In the genomic region with DNA sequence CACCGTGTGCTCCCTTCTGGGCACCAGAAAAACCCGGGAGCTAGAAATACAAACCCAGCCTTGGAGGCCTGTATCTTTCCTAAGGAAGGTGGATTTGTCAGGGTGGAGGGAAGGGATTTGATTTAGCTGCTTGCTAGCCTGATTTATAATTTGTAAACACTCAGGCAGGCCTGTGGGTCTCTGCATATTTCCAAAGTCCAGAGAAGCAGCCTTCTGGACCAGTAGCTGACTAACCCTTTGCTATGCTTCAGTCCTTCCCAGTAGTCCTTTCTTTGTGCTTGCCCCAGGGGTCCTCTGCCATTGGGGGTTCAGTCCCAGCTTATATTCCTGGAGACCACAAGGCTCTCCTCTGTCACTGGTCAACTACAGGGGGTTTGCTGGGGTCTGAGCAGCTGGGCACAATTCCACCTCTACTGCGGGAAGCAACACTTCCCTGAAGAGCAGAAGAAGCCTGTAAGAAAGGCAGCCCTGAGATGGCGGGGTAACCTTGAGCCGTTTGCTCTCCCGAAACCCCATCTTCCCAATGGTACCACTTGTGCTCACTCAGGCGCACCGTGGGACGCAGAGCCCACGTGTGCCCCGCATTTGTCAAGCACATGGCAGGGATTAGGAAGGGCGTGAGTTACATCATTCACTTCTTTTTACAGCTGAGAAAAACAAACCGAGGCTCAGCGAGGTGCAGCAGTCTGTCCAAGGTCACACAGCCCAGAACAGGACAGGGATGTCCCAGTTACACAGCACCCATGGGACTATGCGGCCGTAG, we compare ENCODE assay signal across 9 mouse cellular contexts.
DNase-seq lines count a peak whose midpoint lies in the region; ATAC-seq and TF ChIP-seq lines count a peak whose summit lies in the region.
"Had no signal": no experiment of that assay in that cellular context is flagged by ENCODE, and none has a peak within 500 bp of the region (broad histone marks: within the 10 kb centered on the region; RNA-seq: fewer than 3 reads in every experiment).

No protein-coding gene starts in this region.

- no peaks in the 10 kb centered on the region for H3K36me3 ChIP-seq in ES-Bruce4 (ENCODE audit: control insufficient read depth, insufficient read depth, low read length, poor library complexity, severe bottlenecking)
- no peaks in the 10 kb centered on the region for H3K36me3 ChIP-seq in forebrain, embryonic 13.5 days (ENCODE audit: poor library complexity, severe bottlenecking)
- H3K36me3 ChIP-seq in midbrain, postnatal 0 days (ENCODE audit: insufficient read depth, low read length): no peaks in the 10 kb centered on the region
- H3K36me3 ChIP-seq: G1E had no signal

- H3K9me3 ChIP-seq in ES-Bruce4 (replicated peaks; ENCODE audit: control insufficient read depth, insufficient read depth, low read length, poor library complexity, severe bottlenecking): no peaks in the 10 kb centered on the region
- H3K9me3 ChIP-seq in forebrain, embryonic 13.5 days (replicated peaks): no peaks in the 10 kb centered on the region
- H3K9me3 ChIP-seq in midbrain, postnatal 0 days (ENCODE audit: low read length): no peaks in the 10 kb centered on the region
- H3K9me3 ChIP-seq: G1E had no signal

- peak; percentile 14; the same call in 1 of the 2 replicates for ATAC-seq in frontal cortex, adult (ENCODE audit: low TSS enrichment)
- no peak for ATAC-seq in forebrain, embryonic 13.5 days
- ATAC-seq in midbrain, postnatal 0 days (ENCODE audit: low FRiP score): no peak; the same call in 1 of the 2 replicates
- no peak for ATAC-seq in inflammation-experienced regulatory T-cells, adult 6 months

- H3K27me3 ChIP-seq in ES-Bruce4 (ENCODE audit: control insufficient read depth, insufficient read depth, low read length, poor library complexity, severe bottlenecking): no peaks in the 10 kb centered on the region
- H3K27me3 ChIP-seq in forebrain, embryonic 13.5 days: no peaks in the 10 kb centered on the region
- H3K27me3 ChIP-seq in midbrain, postnatal 0 days (ENCODE audit: insufficient read depth, low read length): no peaks in the 10 kb centered on the region

- H3K4me1 ChIP-seq in ES-Bruce4 (ENCODE audit: control insufficient read depth, insufficient read depth, low read length): peaks cover 13% of the 10 kb centered on the region
- H3K4me1 ChIP-seq in forebrain, embryonic 13.5 days: peaks cover 78% of the 10 kb centered on the region
- H3K4me1 ChIP-seq in midbrain, postnatal 0 days (ENCODE audit: insufficient read depth, low read length): peaks cover 49% of the 10 kb centered on the region

- H3K4me2 ChIP-seq in forebrain, embryonic 13.5 days: peak overlapping the region; percentile 72
- peak overlapping the region; percentile 51; the same call in 1 of the 2 replicates for H3K4me2 ChIP-seq in midbrain, postnatal 0 days (ENCODE audit: low read depth, low read length, poor library complexity, severe bottlenecking)

- no peak for DNase-seq in frontal cortex, postnatal 14 days (ENCODE audit: low spot score in 2 of 2)
- DNase-seq in kidney, postnatal 10 days: peak; percentile 55
- peak; percentile 17 for DNase-seq in midbrain, postnatal 0 days (ENCODE audit: low spot score)
- DNase-seq in left cerebral cortex, adult 9 months (ENCODE audit: low spot score in 2 of 2): no peak

- TF ChIP-seq CTCF in ES-Bruce4 (IDR thresholded peaks at IDR 0.05; ENCODE audit: low read depth, low read length): no peak
- no peak for TF ChIP-seq CTCF in midbrain, postnatal 0 days (IDR thresholded peaks at IDR 0.05)

- TF ChIP-seq POLR2A in ES-Bruce4 (IDR thresholded peaks at IDR 0.05; ENCODE audit: insufficient read depth, low read length): peak; percentile 1

- TF ChIP-seq EP300 in ES-Bruce4 (IDR thresholded peaks at IDR 0.05; ENCODE audit: insufficient read depth, low read depth, low read length): no peak

- H3K27ac ChIP-seq in ES-Bruce4 (ENCODE audit: insufficient read depth, low read length): peak overlapping the region; percentile 11; the same call in 1 of the 2 replicates
- peak overlapping the region; percentile 100 for H3K27ac ChIP-seq in forebrain, embryonic 13.5 days
- peak overlapping the region; percentile 95 for H3K27ac ChIP-seq in midbrain, postnatal 0 days (ENCODE audit: low read depth, low read length)

- peak overlapping the region; percentile 6 for H3K9ac ChIP-seq in ES-Bruce4 (ENCODE audit: low read depth, poor library complexity, severe bottlenecking)
- peak overlapping the region; percentile 53 for H3K9ac ChIP-seq in forebrain, embryonic 13.5 days
- H3K9ac ChIP-seq in midbrain, postnatal 0 days (replicated peaks; ENCODE audit: low read length, poor library complexity, severe bottlenecking): peak overlapping the region; percentile 36; the same call in 1 of the 2 replicates

- WGBS in forebrain, embryonic 13.5 days: 2% methylated on average over 16 of the region's 16 CpGs
- 7% methylated on average over 16 of the region's 16 CpGs for WGBS in midbrain, postnatal 0 days

- H3K4me3 ChIP-seq in ES-Bruce4 (ENCODE audit: low read depth, low read length): peak overlapping the region; percentile 70
- H3K4me3 ChIP-seq in forebrain, embryonic 13.5 days: peak overlapping the region; percentile 28
- H3K4me3 ChIP-seq in midbrain, postnatal 0 days (ENCODE audit: low read depth, low read length): no peak overlapping the region

Comparison
In these comparisons a context has a peak if more than half of its experiments do, and no peak if none do; other contexts are left out.
1. DNase-seq: peak in kidney, postnatal 10 days (single experiment) and midbrain, postnatal 0 days (single experiment); none in frontal cortex, postnatal 14 days (0 of 2) and left cerebral cortex, adult 9 months (0 of 2).
2. H3K27ac ChIP-seq: peak in every context shown above with its lines; median percentile 100 in forebrain, embryonic 13.5 days; 95 in midbrain, postnatal 0 days; 11 in ES-Bruce4.
3. Peak in every context shown above with its lines, with median percentiles within 50 percentile points of each other: H3K9ac ChIP-seq.